Comparison of ENCODE assay signal across 17 mouse cellular contexts in genomic region chr12:71938513-71938912, GRCm38 (mm10).
DNase-seq lines count a peak whose midpoint lies in the region; ATAC-seq lines count a peak whose summit lies in the region.
"Had no signal": no experiment of that assay in that cellular context is flagged by ENCODE, and none has a peak within 500 bp of the region (broad histone marks: within the 10 kb centered on the region; RNA-seq: fewer than 3 reads in every experiment).

No protein-coding gene starts in this region.

- no peak overlapping the region for H3K4me2 ChIP-seq in hindbrain, embryonic 16.5 days (ENCODE audit: low read length)
- H3K4me2 ChIP-seq in heart, embryonic 11.5 days = no peak overlapping the region
- H3K4me2 ChIP-seq: hindbrain, embryonic 14.5 days; neural tube, embryonic 15.5 days had no signal

- H3K4me1 ChIP-seq in hindbrain, embryonic 16.5 days (ENCODE audit: control insufficient read depth, insufficient read depth, low read depth, low read length) = peaks cover 9% of the 10 kb centered on the region
- H3K4me1 ChIP-seq in hindbrain, embryonic 10.5 days (replicated peaks) = no peaks in the 10 kb centered on the region
- peaks cover 42% of the 10 kb centered on the region for H3K4me1 ChIP-seq in heart, embryonic 11.5 days (ENCODE audit: control insufficient read depth, insufficient read depth, low read length)
- H3K4me1 ChIP-seq: forebrain, embryonic 10.5 days had no signal

- 68% methylated on average over 5 of the region's 5 CpGs for WGBS in hindbrain, embryonic 16.5 days
- 79% methylated on average over 5 of the region's 5 CpGs for WGBS in hindbrain, embryonic 10.5 days
- 48% methylated on average over 5 of the region's 5 CpGs for WGBS in heart, embryonic 11.5 days (ENCODE audit: insufficient replicate concordance)

- peaks cover 5% of the 10 kb centered on the region; the same call in 1 of the 2 replicates for H3K36me3 ChIP-seq in hindbrain, embryonic 16.5 days (ENCODE audit: control insufficient read depth, insufficient read depth, low read length)
- H3K36me3 ChIP-seq in hindbrain, embryonic 10.5 days = peaks cover 38% of the 10 kb centered on the region
- H3K36me3 ChIP-seq in heart, embryonic 11.5 days (ENCODE audit: control insufficient read depth, insufficient read depth, low read length) = peaks cover 2% of the 10 kb centered on the region
- H3K36me3 ChIP-seq: neural tube, embryonic 15.5 days had no signal

- H3K27ac ChIP-seq in hindbrain, embryonic 16.5 days (ENCODE audit: low read depth, low read length) = peak overlapping the region; percentile 39; the same call in 1 of the 2 replicates
- H3K27ac ChIP-seq in hindbrain, embryonic 10.5 days = no peak overlapping the region
- H3K27ac ChIP-seq in heart, embryonic 11.5 days (ENCODE audit: low read depth, low read length) = peak overlapping the region; percentile 70
- H3K27ac ChIP-seq: forebrain, embryonic 10.5 days; hindbrain, embryonic 14.5 days; liver, embryonic 14.5 days; neural tube, embryonic 15.5 days had no signal

- no peak overlapping the region for H3K4me3 ChIP-seq in hindbrain, embryonic 16.5 days (ENCODE audit: low read length)
- H3K4me3 ChIP-seq in hindbrain, embryonic 10.5 days = no peak overlapping the region
- H3K4me3 ChIP-seq in heart, embryonic 11.5 days (ENCODE audit: low read depth, low read length) = no peak overlapping the region
- H3K4me3 ChIP-seq: forebrain, embryonic 10.5 days; neural tube, embryonic 15.5 days had no signal

- no peak for ATAC-seq in hindbrain, embryonic 16.5 days
- ATAC-seq in heart, embryonic 11.5 days (replicated peaks; ENCODE audit: insufficient number of reproducible peaks, low FRiP score, low TSS enrichment) = peak; percentile 58

- H3K27me3 ChIP-seq in hindbrain, embryonic 16.5 days (replicated peaks; ENCODE audit: control insufficient read depth, insufficient read depth, low read length) = no peaks in the 10 kb centered on the region
- H3K27me3 ChIP-seq in hindbrain, embryonic 10.5 days (ENCODE audit: insufficient read depth, poor library complexity, severe bottlenecking) = no peaks in the 10 kb centered on the region
- no peaks in the 10 kb centered on the region for H3K27me3 ChIP-seq in heart, embryonic 11.5 days (ENCODE audit: control insufficient read depth, insufficient read depth, low read length)
- H3K27me3 ChIP-seq: neural tube, embryonic 15.5 days had no signal

- H3K9ac ChIP-seq in hindbrain, embryonic 16.5 days (ENCODE audit: low read depth, low read length) = no peak overlapping the region
- no peak overlapping the region for H3K9ac ChIP-seq in heart, embryonic 11.5 days (ENCODE audit: low read depth, low read length)
- H3K9ac ChIP-seq: hindbrain, embryonic 14.5 days; liver, embryonic 14.5 days; neural tube, embryonic 15.5 days had no signal

- intact Hi-C loops in heart, postnatal 25 days (cut with DNase I) = loop anchor here (2.0 to 5.0 kb wide), 2 partner anchors 42 to 106 kb away; partner anchors contain the start of gene Daam1

- H3K9me3 ChIP-seq in hindbrain, embryonic 16.5 days (ENCODE audit: control insufficient read depth, low read length) = no peaks in the 10 kb centered on the region
- H3K9me3 ChIP-seq in hindbrain, embryonic 10.5 days = no peaks in the 10 kb centered on the region
- no peaks in the 10 kb centered on the region for H3K9me3 ChIP-seq in heart, embryonic 11.5 days (replicated peaks; ENCODE audit: control insufficient read depth, low read length)
- H3K9me3 ChIP-seq: forebrain, embryonic 10.5 days; neural tube, embryonic 15.5 days had no signal

- DNase-seq in hindbrain, embryonic 10.5 days (ENCODE audit: low spot score) = no peak
- peak; percentile 98 for DNase-seq in heart, adult 11 months
- DNase-seq in heart, postnatal 25 days (ENCODE audit: low spot score) = peak; percentile 12
- no peak for DNase-seq in thymus, postnatal 4 days
- DNase-seq in cerebellum, adult 9-11 months = no peak
- DNase-seq: cerebellum, adult 11-12 months; kidney, adult 18-20 months; kidney, postnatal 14 days; lung, postnatal 10 days; right cerebral cortex, adult 18-20 months; thymus, postnatal 36 days had no signal

Comparison
In these comparisons a context has a peak if more than half of its experiments do, and no peak if none do; other contexts are left out.
1. DNase-seq: peak in heart, adult 11 months (single experiment) and heart, postnatal 25 days (single experiment); none in hindbrain, embryonic 10.5 days (single experiment), thymus, postnatal 4 days (single experiment) and cerebellum, adult 9-11 months (single experiment).